Mouse (Mus musculus) heart, embryonic 11.5 days (tissue): ENCODE data around the gene Duox1. TPM values are rescaled to one million over a fixed set of nuclear protein-coding genes. Genes with fewer than 3 reads are reported as not detected.

Experiments
- ATAC-seq: fragments of 200-750 bp; cut with Nextera tagmentation; replicated peaks from 2 replicates; pipeline ENCODE4 v1.8.0; 2017; ENCODE audit warnings: moderate library complexity; ENCODE audit not compliant: insufficient number of reproducible peaks, low FRiP score, low TSS enrichment
- H3K27ac ChIP-seq: fragments of 300-500 bp; sonication (generic); 2 replicates; pipeline ENCODE4 v1.5.1; 2014; ENCODE audit warnings: mild to moderate bottlenecking, low read depth, low read length
- H3K27me3 ChIP-seq: fragments of 300-500 bp; sonication (generic); 2 replicates; pipeline ENCODE4 v1.6.1; 2014; ENCODE audit warnings: mild to moderate bottlenecking, low read length, mixed read lengths; ENCODE audit not compliant: control insufficient read depth, insufficient read depth
- H3K36me3 ChIP-seq: fragments of 300-500 bp; sonication (generic); 2 replicates; pipeline ENCODE4 v1.6.1; 2014; ENCODE audit warnings: mild to moderate bottlenecking, low read length, moderate library complexity, mixed read lengths; ENCODE audit not compliant: control insufficient read depth, insufficient read depth
- H3K4me1 ChIP-seq: fragments of 300-500 bp; sonication (generic); 2 replicates; pipeline ENCODE4 v1.6.1; 2014; ENCODE audit warnings: low read length; ENCODE audit not compliant: control insufficient read depth, insufficient read depth
- H3K4me2 ChIP-seq: fragments of 300-500 bp; sonication (generic); 2 replicates; pipeline ENCODE4 v1.6.1; 2014; ENCODE audit warnings: mild to moderate bottlenecking, moderate library complexity
- H3K4me3 ChIP-seq: fragments of 300-500 bp; sonication (generic); 2 replicates; pipeline ENCODE4 v1.5.1; 2014; ENCODE audit warnings: low read depth, low read length
- H3K9ac ChIP-seq: fragments of 300-500 bp; sonication (generic); 2 replicates; pipeline ENCODE4 v1.6.1; 2014; ENCODE audit warnings: mild to moderate bottlenecking, low read depth, low read length, moderate library complexity
- H3K9me3 ChIP-seq: fragments of 300-500 bp; sonication (generic); replicated peaks from 2 replicates; pipeline ENCODE4 v1.6.1; 2016; ENCODE audit warnings: low read length; ENCODE audit not compliant: control insufficient read depth
- WGBS: fragments of 180-500 bp; shearing (Covaris S2); extraction: QIAGEN DNeasy Blood & Tissue Kit; methylation state at CpG from one replicate; pipeline ENCODE4 v1.1.7; 2014; ENCODE audit not compliant: insufficient replicate concordance; 5-methylcytosine and 5-hydroxymethylcytosine counted together
- polyA plus RNA-seq: library from polyadenylated mRNA; unstranded; fragments of >200 nt; fragmentation: Nextera tagmentation; extraction: Ambion mirVana; gene quantifications from 2 replicates; pipeline ENCODE4 v1.2.1, GENCODE M21; 2014

Gene Duox1
- polyA plus RNA-seq = not detected in 2 replicates

GRCm38 (mm10) chr2:122315372-122315771, at the start of gene Duox1:
Gene Duox1 (plus strand): TSS chr2:122315672.
- no peak for ATAC-seq
- 0 out of 2 replicates have a peak, but pooled peaks cover 3% of the 10 kb centered on the region for H3K4me1 ChIP-seq
- H3K9me3 ChIP-seq = no peaks in the 10 kb centered on the region
- H3K27me3 ChIP-seq = peaks cover 57% of the 10 kb centered on the region
- no peaks in the 10 kb centered on the region for H3K36me3 ChIP-seq
- H3K4me3 ChIP-seq = no peak within 1 kb of the TSS
- 78% methylated on average over 7 of the region's 7 CpGs for WGBS
- H3K4me2 ChIP-seq = no peak within 1 kb of the TSS
- H3K27ac ChIP-seq = no peak within 1 kb of the TSS
- H3K9ac ChIP-seq = no peak within 1 kb of the TSS

DNA sequence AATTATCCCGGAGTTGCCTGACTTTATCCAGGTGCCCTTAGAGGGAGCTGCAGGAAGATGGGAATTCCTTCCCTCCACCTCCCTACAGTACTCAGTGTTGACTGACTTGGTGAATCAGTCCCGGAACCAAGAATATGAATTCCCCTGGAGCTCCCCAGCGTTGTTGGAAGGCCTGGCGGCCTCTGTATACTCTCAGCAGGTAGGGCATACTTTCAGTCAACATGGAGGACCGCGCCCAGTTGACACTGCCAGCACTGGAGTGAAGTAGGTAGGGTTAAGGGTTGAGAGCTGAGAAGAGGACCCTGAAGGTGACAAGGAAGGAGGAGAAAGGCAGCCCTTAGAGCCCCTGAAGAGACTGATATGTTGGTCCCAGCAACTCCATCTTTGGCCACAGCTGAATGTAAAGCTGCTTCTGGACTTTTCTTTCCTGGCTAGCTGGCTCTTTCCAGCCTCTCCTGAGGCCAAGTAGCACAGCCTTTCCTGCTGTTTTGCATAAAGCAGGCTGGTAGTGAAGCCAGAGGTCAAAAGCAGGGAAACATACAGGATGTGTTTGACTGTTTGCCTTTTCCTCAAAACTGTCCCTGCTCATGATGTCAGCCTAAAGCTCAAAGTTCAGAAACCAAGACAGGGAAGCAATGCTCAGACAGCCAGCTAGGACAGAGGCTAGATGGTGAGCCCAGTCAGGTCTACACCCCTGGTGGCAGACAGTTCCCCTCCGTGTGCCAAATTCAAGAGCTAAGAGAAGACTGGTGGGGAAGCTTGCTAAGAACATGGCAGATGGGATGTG, 48.9 kb upstream of the Duox1 start:
- Histone ChIP-seq H3K4me3 (no peak overlapping the region), H3K36me3 (no peaks in the 10 kb centered on the region), H3K27me3 (no peaks in the 10 kb centered on the region), H3K4me2 (no peak overlapping the region), H3K9ac (no peak overlapping the region), H3K27ac (no peak overlapping the region), H3K9me3 (no peaks in the 10 kb centered on the region), H3K4me1 (no peaks in the 10 kb centered on the region)
- ATAC-seq = no peak
- WGBS = 77% methylated on average over 7 of the region's 7 CpGs

DNA sequence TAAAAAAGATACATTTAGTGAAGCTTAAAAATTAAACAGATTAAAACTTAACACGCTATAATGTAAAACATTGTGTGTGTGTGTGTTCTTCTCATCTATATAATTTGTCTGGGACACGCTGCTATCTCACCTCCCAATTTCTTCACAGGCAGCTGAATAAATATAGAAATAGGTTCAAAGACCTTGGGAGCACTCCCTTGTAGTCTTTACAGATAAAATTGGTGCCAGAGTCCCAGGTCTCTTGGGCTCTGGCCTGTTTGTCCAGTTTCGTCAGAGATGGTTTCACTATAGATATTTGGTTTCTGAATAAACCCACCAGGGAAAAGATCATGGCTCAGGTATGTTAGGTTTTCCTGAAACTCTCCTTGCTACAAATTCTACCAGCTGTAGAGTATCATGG, 36.7 kb upstream of the Duox1 start:
- no peaks in the 10 kb centered on the region for H3K4me1 ChIP-seq
- H3K9ac ChIP-seq = no peak overlapping the region
- H3K9me3 ChIP-seq = no peaks in the 10 kb centered on the region
- H3K27me3 ChIP-seq = no peaks in the 10 kb centered on the region; the same call in 1 of the 2 replicates
- H3K4me3 ChIP-seq = no peak overlapping the region
- H3K27ac ChIP-seq = no peak overlapping the region
- WGBS = 78% methylated on average over 3 of the region's 3 CpGs
- H3K4me2 ChIP-seq = no peak overlapping the region
- no peak for ATAC-seq
- no peaks in the 10 kb centered on the region for H3K36me3 ChIP-seq

DNA sequence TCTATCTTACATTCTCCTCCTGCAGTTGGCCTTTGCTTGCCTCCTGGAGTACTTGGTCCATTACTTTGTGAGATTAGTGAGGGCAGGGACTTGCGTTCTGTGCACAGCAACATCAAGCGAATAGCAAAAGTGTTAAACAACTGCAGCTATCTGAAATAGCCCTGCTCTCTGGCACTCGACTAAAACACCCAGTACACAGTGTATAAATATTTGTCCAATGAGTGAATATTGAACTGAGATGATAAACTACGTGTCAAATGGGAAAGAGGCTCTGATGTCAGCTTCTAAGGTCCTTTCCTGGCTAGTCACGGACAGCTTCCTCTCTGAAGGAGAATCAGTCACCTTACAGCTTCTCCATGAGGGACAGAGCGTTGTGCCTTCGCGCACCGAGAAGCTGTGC, 31.4 kb upstream of the Duox1 start:
- Histone ChIP-seq H3K4me3 (no peak overlapping the region), H3K4me2 (no peak overlapping the region), H3K4me1 (no peaks in the 10 kb centered on the region), H3K36me3 (no peaks in the 10 kb centered on the region), H3K27ac (no peak overlapping the region), H3K9ac (no peak overlapping the region), H3K27me3 (no peaks in the 10 kb centered on the region; the same call in 1 of the 2 replicates), H3K9me3 (no peaks in the 10 kb centered on the region)
- 81% methylated on average over 9 of the region's 9 CpGs for WGBS
- no peak for ATAC-seq

GRCm38 (mm10) chr2:122286137-122286536, 29.3 kb upstream of the Duox1 start:
- Histone ChIP-seq H3K36me3 (no peaks in the 10 kb centered on the region), H3K9me3 (no peaks in the 10 kb centered on the region)
- ATAC-seq = no peak

GRCm38 (mm10) chr2:122294916-122295315, 20.6 kb upstream of the Duox1 start:
- no peak for ATAC-seq
- H3K4me1 ChIP-seq = peaks cover 10% of the 10 kb centered on the region
- peaks cover 83% of the 10 kb centered on the region for H3K27me3 ChIP-seq
- H3K4me2 ChIP-seq = no peak overlapping the region
- H3K36me3 ChIP-seq = no peaks in the 10 kb centered on the region
- no peak overlapping the region for H3K9ac ChIP-seq
- WGBS = 10% methylated on average over 7 of the region's 7 CpGs
- no peak overlapping the region for H3K27ac ChIP-seq
- no peaks in the 10 kb centered on the region for H3K9me3 ChIP-seq
- no peak overlapping the region for H3K4me3 ChIP-seq

More at GRCm38 (mm10) chr2:122286137-122286536, 29.3 kb upstream of the Duox1 start:
- 0 out of 2 replicates have a peak, but pooled peaks cover 3% of the 10 kb centered on the region for H3K27me3 ChIP-seq
- H3K9ac ChIP-seq = no peak overlapping the region
- WGBS = 56% methylated on average over 7 of the region's 7 CpGs
- H3K27ac ChIP-seq = no peak overlapping the region
- no peaks in the 10 kb centered on the region for H3K4me1 ChIP-seq
- no peak overlapping the region for H3K4me3 ChIP-seq
- H3K4me2 ChIP-seq = no peak overlapping the region

GRCm38 (mm10) chr2:122297271-122298095, 18.0 kb upstream of the Duox1 start:
- Histone ChIP-seq H3K9me3 (no peaks in the 10 kb centered on the region), H3K9ac (no peak overlapping the region), H3K36me3 (no peaks in the 10 kb centered on the region), H3K4me1 (peaks cover 18% of the 10 kb centered on the region), H3K27me3 (peaks cover 95% of the 10 kb centered on the region), H3K4me2 (peak overlapping the region; percentile 51), H3K27ac (no peak overlapping the region), H3K4me3 (peak overlapping the region; percentile 27)
- 2% methylated on average over 35 of the region's 35 CpGs for WGBS
- no peak for ATAC-seq

DNA sequence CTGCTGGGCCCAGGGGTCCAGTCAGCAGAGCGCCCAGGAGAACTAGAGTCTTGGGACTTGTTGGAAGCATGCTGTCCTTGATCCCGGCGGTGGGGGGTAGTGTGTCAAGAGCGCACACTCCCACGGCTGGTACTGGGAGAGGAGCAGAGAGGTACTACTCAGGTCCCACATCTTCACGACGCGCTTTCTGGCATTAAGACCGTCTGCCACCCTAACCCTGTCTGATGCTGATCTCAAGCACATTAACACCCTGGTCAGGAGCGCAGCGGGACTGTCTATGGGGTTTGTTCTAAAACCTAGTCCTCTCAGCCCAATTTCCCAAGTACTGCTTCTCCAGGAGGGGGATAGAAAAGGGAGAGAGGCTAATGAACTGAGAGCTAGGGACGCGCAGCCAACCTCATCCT, 17.4 kb upstream of the Duox1 start, which contains the start of gene Duox2:
Gene Duox2, minus strand, starts transcription at position 354 of the 404 bp plus-strand sequence.
- WGBS = 4% methylated on average over 13 of the region's 13 CpGs
- no peak for ATAC-seq
- no peak within 1 kb of the TSS for H3K9ac ChIP-seq
- H3K4me3 ChIP-seq = peak within 1 kb of the TSS; percentile 34
- peak within 1 kb of the TSS; percentile 61 for H3K4me2 ChIP-seq
- no peak within 1 kb of the TSS for H3K27ac ChIP-seq
- no peaks in the 10 kb centered on the region for H3K9me3 ChIP-seq
- H3K36me3 ChIP-seq = no peaks in the 10 kb centered on the region
- H3K4me1 ChIP-seq = peaks cover 18% of the 10 kb centered on the region
- peaks cover 92% of the 10 kb centered on the region for H3K27me3 ChIP-seq
